Mouse (Mus musculus): ENCODE results near the gene Tenm3.

DNA sequence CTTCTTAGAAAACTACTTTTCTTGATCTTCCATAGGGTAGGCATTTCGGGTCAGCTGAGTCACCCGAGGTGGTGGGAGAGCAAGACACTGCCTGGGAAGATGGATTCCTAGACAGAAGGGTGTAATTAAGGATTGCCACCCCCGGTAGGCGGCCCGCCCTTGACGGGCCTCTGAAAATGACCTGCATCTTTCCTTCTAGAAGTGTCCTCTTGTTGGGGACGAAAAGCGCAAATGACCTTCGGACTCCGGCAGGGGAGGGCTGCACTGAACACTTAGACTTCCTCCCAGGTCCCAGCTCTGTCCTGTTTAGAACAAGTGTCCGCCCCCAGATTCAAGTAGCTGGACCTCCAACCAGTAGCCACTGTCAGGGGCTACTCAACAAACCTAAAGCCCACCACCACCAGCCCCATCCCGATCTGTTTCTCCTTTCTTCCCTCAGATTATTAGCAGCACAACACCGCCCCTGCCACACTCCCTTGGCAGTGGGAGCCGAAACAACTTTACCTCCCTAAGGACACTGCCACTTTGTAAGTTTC is 687 bp upstream of the Tenm3 start:
- TF ChIP-seq CTCF (IDR thresholded peaks at IDR 0.05; ENCODE audit: borderline replicate concordance, control insufficient read depth, extremely low read depth, insufficient read depth, low read length, poor library complexity) (no peak), POLR2A (IDR thresholded peaks at IDR 0.05; ENCODE audit: control insufficient read depth, extremely low read depth, insufficient read depth, low read length, poor library complexity) (no peak)

Data from thymus, adult 2 months (tissue).